Mouse (Mus musculus): ENCODE measurements around the gene Mboat7. TPM values are rescaled to one million over a fixed set of nuclear protein-coding genes. Genes with fewer than 3 reads are reported as not detected.

Mboat7 gene
- total and polyA plus RNA-seq, 3 experiments: 19.2 to 25.0 (median 19.7) TPM

- no peaks in the 10 kb centered on the region for H3K79me2 ChIP-seq (replicated peaks; ENCODE audit: control insufficient read depth, insufficient read depth, low read length)
- H3K4me3 ChIP-seq: peak overlapping the region; percentile 72
- H3K36me3 ChIP-seq (ENCODE audit: control insufficient read depth, insufficient read depth, low read length): no peaks in the 10 kb centered on the region; the same call in 1 of the 2 replicates
- peak overlapping the region; percentile 92; the same call in 1 of the 2 replicates for H3K9ac ChIP-seq (ENCODE audit: low read depth, low read length)
- no peaks in the 10 kb centered on the region; the same call in 1 of the 2 replicates for H3K4me1 ChIP-seq (ENCODE audit: control insufficient read depth, insufficient read depth, low read length)
- H3K27ac ChIP-seq: peak overlapping the region; percentile 97
- no peaks in the 10 kb centered on the region for H3K27me3 ChIP-seq (ENCODE audit: control insufficient read depth, insufficient read depth, low read length)
- no peak for TF ChIP-seq POLR2A (IDR thresholded peaks at IDR 0.05; ENCODE audit: insufficient read depth, low read depth, low read length)
- TF ChIP-seq CTCF (IDR thresholded peaks at IDR 0.05): no peak
- no peak for TF ChIP-seq EP300 (IDR thresholded peaks at IDR 0.05; ENCODE audit: insufficient read depth, low read depth, low read length)
- DNase-seq: no peak
- intact Hi-C loops (cut with DNase I): loop anchor here (1.0 to 10.0 kb wide), 5 partner anchors 27 to 995 kb away; partner anchors contain the start of genes Cnot3, Hspbp1, Leng1 and Leng8
- 28% methylated on average over 3 of the region's 3 CpGs for WGBS
These were observed 1.4 kb downstream of the Mboat7 start for GRCm38 (mm10) chr7:3691919-3692318.

GRCm38 (mm10) chr7:3685400-3686187 lies 7.7 kb downstream of the Mboat7 start:
- WGBS: 90% methylated on average over 31 of the region's 31 CpGs
- no peaks in the 10 kb centered on the region for H3K36me3 ChIP-seq (ENCODE audit: control insufficient read depth, insufficient read depth, low read length)
- no peaks in the 10 kb centered on the region for H3K27me3 ChIP-seq (ENCODE audit: control insufficient read depth, insufficient read depth, low read length)
- no peak overlapping the region for H3K4me3 ChIP-seq
- no peaks in the 10 kb centered on the region for H3K79me2 ChIP-seq (replicated peaks; ENCODE audit: control insufficient read depth, insufficient read depth, low read length)
- H3K27ac ChIP-seq: no peak overlapping the region
- intact Hi-C loops (cut with DNase I): no loop called here
- H3K9ac ChIP-seq (ENCODE audit: low read depth, low read length): no peak overlapping the region
- TF ChIP-seq CTCF (IDR thresholded peaks at IDR 0.05): no peak
- TF ChIP-seq POLR2A (IDR thresholded peaks at IDR 0.05; ENCODE audit: insufficient read depth, low read depth, low read length): no peak
- no peak for TF ChIP-seq EP300 (IDR thresholded peaks at IDR 0.05; ENCODE audit: insufficient read depth, low read depth, low read length)
- no peak for DNase-seq
- H3K4me1 ChIP-seq (ENCODE audit: control insufficient read depth, insufficient read depth, low read length): no peaks in the 10 kb centered on the region

GRCm38 (mm10) chr7:3684698-3685097 lies 8.6 kb downstream of the Mboat7 start:
- no peak for DNase-seq
- WGBS: 88% methylated on average over 8 of the region's 8 CpGs
- Histone ChIP-seq H3K4me1 (ENCODE audit: control insufficient read depth, insufficient read depth, low read length) (no peaks in the 10 kb centered on the region), H3K9ac (ENCODE audit: low read depth, low read length) (no peak overlapping the region), H3K4me3 (no peak overlapping the region), H3K36me3 (ENCODE audit: control insufficient read depth, insufficient read depth, low read length) (no peaks in the 10 kb centered on the region), H3K27me3 (ENCODE audit: control insufficient read depth, insufficient read depth, low read length) (no peaks in the 10 kb centered on the region), H3K27ac (no peak overlapping the region), H3K79me2 (replicated peaks; ENCODE audit: control insufficient read depth, insufficient read depth, low read length) (no peaks in the 10 kb centered on the region)
- no peak for TF ChIP-seq POLR2A (IDR thresholded peaks at IDR 0.05; ENCODE audit: insufficient read depth, low read depth, low read length)
- no peak for TF ChIP-seq CTCF (IDR thresholded peaks at IDR 0.05)
- TF ChIP-seq EP300 (IDR thresholded peaks at IDR 0.05; ENCODE audit: insufficient read depth, low read depth, low read length): no peak
- intact Hi-C loops (cut with DNase I): no loop called here

- TF ChIP-seq POLR2A (IDR thresholded peaks at IDR 0.05; ENCODE audit: insufficient read depth, low read depth, low read length) (no peak), EP300 (IDR thresholded peaks at IDR 0.05; ENCODE audit: insufficient read depth, low read depth, low read length) (no peak), CTCF (IDR thresholded peaks at IDR 0.05) (no peak)
- Histone ChIP-seq H3K27me3 (ENCODE audit: control insufficient read depth, insufficient read depth, low read length) (no peaks in the 10 kb centered on the region), H3K79me2 (replicated peaks; ENCODE audit: control insufficient read depth, insufficient read depth, low read length) (no peaks in the 10 kb centered on the region), H3K4me3 (no peak overlapping the region), H3K27ac (no peak overlapping the region), H3K9ac (ENCODE audit: low read depth, low read length) (no peak overlapping the region), H3K4me1 (ENCODE audit: control insufficient read depth, insufficient read depth, low read length) (no peaks in the 10 kb centered on the region), H3K36me3 (ENCODE audit: control insufficient read depth, insufficient read depth, low read length) (no peaks in the 10 kb centered on the region)
- 87% methylated on average over 10 of the region's 10 CpGs for WGBS
- no peak for DNase-seq
- intact Hi-C loops (cut with DNase I): no loop called here
These were observed 9.3 kb downstream of the Mboat7 start for GRCm38 (mm10) chr7:3683908-3684550.

- Histone ChIP-seq H3K79me2 (replicated peaks; ENCODE audit: control insufficient read depth, insufficient read depth, low read length) (no peaks in the 10 kb centered on the region), H3K27ac (no peak within 1 kb of the TSS), H3K4me3 (no peak within 1 kb of the TSS), H3K36me3 (ENCODE audit: control insufficient read depth, insufficient read depth, low read length) (no peaks in the 10 kb centered on the region), H3K4me1 (ENCODE audit: control insufficient read depth, insufficient read depth, low read length) (no peaks in the 10 kb centered on the region), H3K9ac (ENCODE audit: low read depth, low read length) (no peak within 1 kb of the TSS), H3K27me3 (ENCODE audit: control insufficient read depth, insufficient read depth, low read length) (no peaks in the 10 kb centered on the region)
- no peak for DNase-seq
- 60% methylated on average over 9 of the region's 9 CpGs for WGBS
- no peak for TF ChIP-seq CTCF (IDR thresholded peaks at IDR 0.05)
- no peak for TF ChIP-seq POLR2A (IDR thresholded peaks at IDR 0.05; ENCODE audit: insufficient read depth, low read depth, low read length)
- no peak for TF ChIP-seq EP300 (IDR thresholded peaks at IDR 0.05; ENCODE audit: insufficient read depth, low read depth, low read length)
- intact Hi-C loops (cut with DNase I): loop anchor here (5.0 kb wide), 1 partner anchor 70 kb away; no protein-coding TSS in a partner anchor
These were observed 16.0 kb downstream of the Mboat7 start, which contains the start of gene Tmc4 for GRCm38 (mm10) chr7:3677342-3677741. Tmc4 (minus strand) TSS chr7:3677553.

Measured in heart, adult 2 months (tissue).